Mouse (Mus musculus): ENCODE measurements around the gene Itpr2.

GRCm38 (mm10) chr6:146215302-146215701 lies 286.7 kb downstream of the Itpr2 start:
- TF ChIP-seq CTCF (IDR thresholded peaks at IDR 0.05; ENCODE audit: control insufficient read depth, insufficient read depth, low read length) (no peak), POLR2A (IDR thresholded peaks at IDR 0.05; ENCODE audit: borderline replicate concordance, control insufficient read depth, low read depth, low read length) (no peak)

Measured in bone marrow, adult 2 months (tissue).